Mouse (Mus musculus): Measurements from ENCODE around the gene Gm11639. TPM values are rescaled to one million over a fixed set of nuclear protein-coding genes. Genes with fewer than 3 reads are reported as not detected.

Gene Gm11639
- polyA plus RNA-seq, 1 experiment from 2014 or later: 0.16 TPM

DNA sequence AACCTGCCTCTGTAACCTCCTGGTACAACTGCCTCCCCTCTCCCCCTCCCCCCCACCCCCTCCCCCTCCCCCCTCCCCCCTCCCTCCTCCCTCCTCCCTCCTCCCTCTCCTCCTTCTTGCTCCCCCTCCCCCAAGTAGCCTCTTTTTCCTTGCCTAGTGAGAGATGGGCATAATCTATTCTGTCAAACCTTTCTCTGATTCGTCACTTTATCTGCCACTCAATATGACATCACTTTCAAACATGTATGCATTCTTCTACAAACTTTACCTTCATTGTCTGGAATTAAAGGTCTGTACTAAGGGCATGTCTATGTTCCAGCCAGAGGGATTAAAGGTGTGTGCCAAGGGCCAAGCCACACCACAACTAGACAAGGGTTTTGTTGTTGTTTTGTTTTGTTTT, 464.3 kb downstream of the Gm11639 start:
- Histone ChIP-seq H3K4me1 (replicated peaks) (peaks cover 25% of the 10 kb centered on the region), H3K9me3 (no peaks in the 10 kb centered on the region), H3K4me3 (no peak overlapping the region), H3K9ac (no peak overlapping the region), H3K36me3 (no peaks in the 10 kb centered on the region), H3K4me2 (no peak overlapping the region), H3K27me3 (no peaks in the 10 kb centered on the region), H3K27ac (no peak overlapping the region)
- WGBS: 86% methylated on average over 1 of the region's 1 CpGs
- no peak for ATAC-seq (ENCODE audit: low FRiP score)

DNA sequence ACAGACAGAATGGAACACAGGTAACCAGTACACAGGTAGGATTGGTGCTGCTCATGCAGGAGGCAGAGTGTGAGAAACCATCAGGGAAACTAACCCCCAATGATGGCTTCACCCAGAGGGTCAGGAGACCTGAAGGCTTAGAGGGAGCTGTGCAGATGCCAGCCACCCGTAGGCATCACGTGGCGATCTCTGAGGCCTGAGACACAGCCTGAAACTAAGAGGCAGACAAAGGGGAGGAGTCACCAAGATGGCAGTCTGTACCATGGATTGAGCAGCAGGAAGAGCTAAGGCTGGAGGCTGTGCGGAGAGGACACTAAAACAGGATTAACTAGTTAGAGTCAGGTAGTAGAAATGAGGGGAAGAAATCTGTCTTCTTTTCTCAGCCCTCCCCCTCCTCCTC, 465.2 kb downstream of the Gm11639 start:
- Histone ChIP-seq H3K27me3 (no peaks in the 10 kb centered on the region), H3K36me3 (no peaks in the 10 kb centered on the region), H3K9me3 (no peaks in the 10 kb centered on the region), H3K4me3 (no peak overlapping the region), H3K4me2 (no peak overlapping the region), H3K27ac (no peak overlapping the region), H3K4me1 (replicated peaks) (peaks cover 25% of the 10 kb centered on the region), H3K9ac (no peak overlapping the region)
- WGBS: 62% methylated on average over 4 of the region's 4 CpGs
- no peak for ATAC-seq (ENCODE audit: low FRiP score)

DNA sequence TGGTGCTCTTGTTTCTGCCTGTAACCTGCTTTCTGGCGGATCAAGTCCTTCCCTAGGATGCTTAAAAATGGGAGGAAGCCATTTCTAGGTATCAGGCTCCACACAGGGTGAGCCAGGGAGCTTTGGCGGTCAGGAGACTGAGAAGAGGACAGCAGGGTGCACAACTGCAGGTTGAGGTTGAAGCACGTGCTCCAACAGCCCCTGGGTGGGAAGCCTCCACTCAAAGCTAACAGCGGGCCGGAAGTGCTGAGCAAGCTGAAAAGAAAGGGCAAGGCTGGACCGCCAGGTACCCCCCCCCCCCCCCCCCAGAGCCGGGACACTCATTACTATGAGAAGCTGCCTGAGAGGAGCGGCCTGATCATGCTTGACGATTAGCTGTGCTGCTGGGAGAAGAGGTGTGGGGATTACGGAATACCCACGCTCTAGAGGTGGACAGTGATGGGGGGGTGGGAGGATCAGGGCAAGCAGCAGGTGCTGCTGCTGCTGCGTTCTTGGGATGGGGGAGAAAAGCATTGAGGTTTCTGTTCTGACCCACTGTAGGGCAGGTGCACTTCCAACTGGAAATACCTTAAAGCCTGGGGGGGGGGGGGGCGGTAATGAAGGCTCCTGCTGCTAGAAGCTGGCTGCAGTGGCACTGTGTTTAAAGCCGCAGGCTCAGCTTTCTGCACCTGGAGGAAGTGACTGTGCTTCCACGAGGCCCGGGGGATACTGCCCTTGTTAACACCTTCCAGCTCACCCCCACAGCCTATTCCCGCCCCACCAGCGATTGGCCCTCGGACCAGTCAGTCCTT, 465.9 kb downstream of the Gm11639 start:
- Histone ChIP-seq H3K4me3 (no peak overlapping the region), H3K9me3 (no peaks in the 10 kb centered on the region), H3K36me3 (no peaks in the 10 kb centered on the region), H3K9ac (no peak overlapping the region), H3K4me1 (replicated peaks) (peaks cover 25% of the 10 kb centered on the region), H3K27me3 (no peaks in the 10 kb centered on the region), H3K4me2 (peak overlapping the region; percentile 29), H3K27ac (no peak overlapping the region)
- peak; percentile 59; the same call in 1 of the 2 replicates for ATAC-seq (ENCODE audit: low FRiP score)
- WGBS: 33% methylated on average over 18 of the region's 19 CpGs

DNA sequence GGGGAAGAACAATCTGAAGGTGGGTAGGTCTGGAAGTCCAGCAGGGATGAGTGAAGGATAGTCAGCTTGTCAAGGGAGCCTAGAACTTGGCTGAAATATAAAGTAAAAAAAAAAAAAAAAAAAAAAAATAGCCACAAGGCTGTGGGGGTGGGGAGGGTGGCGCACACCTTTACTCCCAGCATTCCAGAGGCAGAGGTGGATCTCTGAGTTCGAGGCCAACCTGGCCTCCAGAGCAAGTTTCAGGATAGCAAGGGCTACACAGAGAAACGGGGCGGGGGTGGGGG, 466.5 kb downstream of the Gm11639 start:
- Histone ChIP-seq H3K4me2 (peak overlapping the region; percentile 29), H3K9ac (no peak overlapping the region), H3K36me3 (no peaks in the 10 kb centered on the region), H3K4me1 (replicated peaks) (peaks cover 25% of the 10 kb centered on the region), H3K4me3 (no peak overlapping the region), H3K9me3 (no peaks in the 10 kb centered on the region), H3K27ac (no peak overlapping the region), H3K27me3 (no peaks in the 10 kb centered on the region)
- WGBS: 100% methylated on average over 1 of the region's 4 CpGs
- no peak for ATAC-seq (ENCODE audit: low FRiP score)

DNA sequence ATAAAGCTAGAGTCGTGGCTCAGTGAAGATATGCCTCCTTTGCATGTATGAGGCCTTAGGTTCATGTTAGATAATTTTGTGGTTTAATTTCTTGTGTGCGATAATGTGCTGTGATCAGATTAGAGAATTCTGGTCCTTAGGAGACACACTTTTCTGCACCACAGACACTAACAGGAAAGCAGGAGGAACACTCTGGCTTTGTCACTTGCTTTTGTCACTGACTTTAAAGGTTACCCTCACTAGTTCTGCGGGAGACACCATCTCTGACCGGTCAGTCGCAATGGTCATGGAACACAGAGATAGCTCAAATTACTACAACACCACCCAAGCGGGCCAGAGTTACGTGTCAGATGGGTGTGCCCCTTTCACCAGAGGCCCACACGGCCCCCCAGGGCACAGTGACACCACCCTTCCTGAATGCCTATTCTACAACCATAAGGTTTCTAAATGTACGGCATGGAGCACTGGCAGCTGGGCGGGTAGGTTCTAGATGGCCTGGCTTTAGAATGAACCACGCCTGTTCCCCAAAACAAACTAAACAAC, 466.9 kb downstream of the Gm11639 start:
- Histone ChIP-seq H3K4me1 (replicated peaks) (peaks cover 25% of the 10 kb centered on the region), H3K36me3 (no peaks in the 10 kb centered on the region), H3K9ac (no peak overlapping the region), H3K27ac (no peak overlapping the region), H3K27me3 (no peaks in the 10 kb centered on the region), H3K9me3 (no peaks in the 10 kb centered on the region), H3K4me3 (no peak overlapping the region), H3K4me2 (no peak overlapping the region)
- ATAC-seq (ENCODE audit: low FRiP score): no peak
- WGBS: 82% methylated on average over 11 of the region's 11 CpGs

DNA sequence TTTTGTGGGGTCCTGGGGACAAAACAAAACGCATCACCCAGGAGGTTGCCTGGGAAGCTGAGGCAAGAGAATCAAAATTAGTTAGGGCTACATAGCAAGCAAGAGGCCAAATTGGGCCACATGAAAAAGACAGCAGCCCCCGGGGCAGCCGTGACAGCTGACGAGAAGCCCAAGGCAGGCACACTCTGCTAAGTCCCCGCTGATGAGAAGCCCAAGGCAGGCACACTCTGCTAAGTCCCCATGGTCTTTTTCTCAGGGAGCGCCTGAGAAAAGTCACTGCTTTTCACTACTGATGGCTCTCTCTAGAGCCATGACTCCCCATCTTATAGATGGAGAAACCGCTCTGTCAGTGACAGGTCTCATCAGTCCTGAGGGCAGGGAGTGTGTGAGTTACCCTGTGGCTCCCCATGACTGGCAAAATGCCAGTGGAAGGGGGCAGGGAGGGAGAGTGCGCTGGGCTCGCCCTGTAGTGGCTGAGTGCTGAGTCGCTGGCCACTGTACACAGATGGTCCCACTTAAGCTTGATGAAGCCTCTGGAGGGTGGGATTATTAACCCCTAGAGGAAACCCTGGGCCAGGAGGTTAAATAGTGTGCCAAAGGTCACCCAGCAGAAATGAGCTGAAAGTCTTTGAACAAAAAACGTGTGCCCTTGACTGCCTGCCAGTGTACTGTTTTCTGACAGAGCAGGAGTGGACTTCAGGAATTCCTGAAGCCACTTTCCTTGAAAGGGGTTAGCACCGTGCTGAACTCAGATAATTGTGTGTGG, 467.7 kb downstream of the Gm11639 start:
- Histone ChIP-seq H3K9me3 (no peaks in the 10 kb centered on the region), H3K4me2 (no peak overlapping the region), H3K4me1 (replicated peaks) (peaks cover 25% of the 10 kb centered on the region), H3K27ac (no peak overlapping the region), H3K27me3 (no peaks in the 10 kb centered on the region), H3K4me3 (no peak overlapping the region), H3K36me3 (no peaks in the 10 kb centered on the region), H3K9ac (no peak overlapping the region)
- peak; percentile 87 for ATAC-seq (ENCODE audit: low FRiP score)
- WGBS: 25% methylated on average over 12 of the region's 12 CpGs

DNA sequence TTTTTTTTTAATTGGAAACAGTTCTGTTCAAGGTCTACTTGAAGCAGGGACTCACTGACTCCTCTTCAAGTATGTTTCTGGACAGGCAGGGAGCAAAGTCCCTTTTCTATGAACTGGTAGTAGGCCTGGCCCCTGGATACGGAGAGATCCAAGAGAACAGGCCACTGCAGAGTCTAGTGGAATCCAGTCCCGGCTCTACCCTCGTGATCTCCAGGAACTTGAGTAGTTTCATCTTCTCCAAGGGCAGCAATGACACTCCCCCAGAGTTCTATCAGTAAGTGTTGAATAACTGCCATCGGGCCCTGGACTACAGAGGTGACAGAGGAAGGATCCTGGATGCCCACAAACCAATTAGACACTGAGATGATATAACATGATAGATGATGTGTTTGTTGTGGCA, 470.4 kb downstream of the Gm11639 start:
- H3K27me3 ChIP-seq: no peaks in the 10 kb centered on the region
- ATAC-seq (ENCODE audit: low FRiP score): no peak
- H3K4me2 ChIP-seq: no peak overlapping the region
- no peak overlapping the region for H3K9ac ChIP-seq
- no peaks in the 10 kb centered on the region for H3K9me3 ChIP-seq
- no peaks in the 10 kb centered on the region for H3K36me3 ChIP-seq
- no peak overlapping the region for H3K4me3 ChIP-seq
- H3K4me1 ChIP-seq (replicated peaks): peaks cover 25% of the 10 kb centered on the region
- H3K27ac ChIP-seq: no peak overlapping the region
- 84% methylated on average over 4 of the region's 4 CpGs for WGBS

DNA sequence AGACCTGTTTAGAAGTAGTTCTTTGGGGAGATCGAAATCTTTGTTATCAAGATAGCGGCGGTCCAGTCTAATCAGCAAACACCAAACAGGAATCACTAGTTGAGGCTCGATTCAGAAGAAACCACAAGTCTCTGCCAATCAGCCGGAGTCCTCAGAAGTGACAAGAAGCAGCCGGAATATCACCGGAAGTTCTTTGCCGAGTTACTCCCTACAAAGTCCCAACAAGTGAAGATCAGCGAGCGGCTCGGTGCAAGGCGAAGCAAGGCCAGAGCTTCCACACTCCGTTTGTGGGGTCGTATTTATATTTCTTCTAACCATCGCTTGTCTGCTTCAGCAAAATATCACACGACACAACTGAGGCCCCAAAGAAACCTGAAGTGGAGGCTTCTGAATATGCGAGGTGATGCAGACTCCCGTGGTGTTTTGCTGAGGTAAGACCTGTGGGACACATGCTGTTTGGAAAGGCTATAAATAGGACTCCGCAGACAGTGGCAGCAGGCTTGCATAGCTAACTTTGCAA, 471.3 kb downstream of the Gm11639 start:
- Histone ChIP-seq H3K4me2 (no peak overlapping the region), H3K4me3 (no peak overlapping the region), H3K4me1 (replicated peaks) (peaks cover 17% of the 10 kb centered on the region), H3K9ac (no peak overlapping the region), H3K36me3 (no peaks in the 10 kb centered on the region), H3K27me3 (no peaks in the 10 kb centered on the region), H3K9me3 (no peaks in the 10 kb centered on the region), H3K27ac (no peak overlapping the region)
- no peak for ATAC-seq (ENCODE audit: low FRiP score)
- 87% methylated on average over 19 of the region's 19 CpGs for WGBS

DNA sequence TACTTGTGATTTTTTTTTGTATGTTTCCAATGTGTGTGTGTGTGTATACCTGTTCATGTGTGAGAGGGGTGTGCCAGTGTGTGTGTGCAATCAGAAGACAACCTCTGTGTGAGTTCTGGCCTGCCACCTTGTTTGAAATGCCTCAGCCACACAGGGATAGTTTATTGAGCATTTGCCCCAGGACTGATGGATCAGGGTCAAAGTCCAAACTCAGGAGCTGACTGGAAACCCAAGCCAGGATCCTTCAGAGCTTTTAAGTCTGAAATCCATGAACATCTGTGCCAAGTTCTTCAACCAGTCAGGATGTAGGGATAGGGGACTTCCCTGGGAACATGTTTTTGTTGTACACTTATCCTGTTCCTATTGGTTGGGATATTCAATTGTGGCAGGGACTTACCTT, 472.5 kb downstream of the Gm11639 start:
- peaks cover 10% of the 10 kb centered on the region for H3K4me1 ChIP-seq (replicated peaks)
- ATAC-seq (ENCODE audit: low FRiP score): no peak
- no peak overlapping the region for H3K4me2 ChIP-seq
- H3K27me3 ChIP-seq: no peaks in the 10 kb centered on the region
- no peak overlapping the region for H3K27ac ChIP-seq
- no peak overlapping the region for H3K9ac ChIP-seq
- H3K36me3 ChIP-seq: no peaks in the 10 kb centered on the region
- no peaks in the 10 kb centered on the region for H3K9me3 ChIP-seq
- H3K4me3 ChIP-seq: no peak overlapping the region

DNA sequence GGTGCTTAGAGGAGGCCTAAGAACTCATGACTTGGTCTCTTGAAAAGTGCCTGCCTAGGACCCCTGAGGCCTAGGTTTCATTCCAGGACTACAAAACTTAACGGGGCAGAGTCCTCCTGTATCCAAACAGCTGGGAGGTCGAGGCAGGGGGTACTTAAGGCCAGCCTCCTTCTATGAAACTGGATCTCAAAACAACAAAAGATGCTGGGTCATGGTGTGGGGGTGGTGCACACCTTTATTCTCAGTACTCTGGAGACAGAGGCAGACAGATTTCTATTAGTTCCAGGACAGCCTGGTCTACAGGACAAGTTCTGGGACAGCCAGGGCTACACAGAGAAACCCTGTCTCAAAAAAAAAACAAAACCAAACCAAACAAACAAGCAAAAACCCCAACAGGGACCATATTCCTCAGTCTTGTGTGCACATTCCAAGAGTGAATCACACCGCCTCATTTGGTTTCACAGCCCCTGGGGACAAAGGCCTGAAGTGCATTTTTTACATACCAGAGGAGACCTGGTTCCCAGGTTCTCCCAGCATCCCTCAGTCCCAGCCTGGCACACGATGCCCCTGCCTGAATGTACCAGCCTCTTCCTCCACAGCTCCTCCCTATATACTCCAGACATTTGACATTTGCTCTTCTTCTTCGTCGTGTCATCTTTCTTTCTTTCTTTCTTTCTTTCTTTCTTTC, 474.3 kb downstream of the Gm11639 start:
- Histone ChIP-seq H3K27me3 (no peaks in the 10 kb centered on the region), H3K4me2 (no peak overlapping the region), H3K9ac (no peak overlapping the region), H3K4me1 (replicated peaks) (no peaks in the 10 kb centered on the region), H3K36me3 (no peaks in the 10 kb centered on the region), H3K9me3 (peaks cover 4% of the 10 kb centered on the region; the same call in 1 of the 2 replicates), H3K27ac (no peak overlapping the region), H3K4me3 (no peak overlapping the region)
- no peak for ATAC-seq (ENCODE audit: low FRiP score)
- WGBS: 64% methylated on average over 6 of the region's 6 CpGs

DNA sequence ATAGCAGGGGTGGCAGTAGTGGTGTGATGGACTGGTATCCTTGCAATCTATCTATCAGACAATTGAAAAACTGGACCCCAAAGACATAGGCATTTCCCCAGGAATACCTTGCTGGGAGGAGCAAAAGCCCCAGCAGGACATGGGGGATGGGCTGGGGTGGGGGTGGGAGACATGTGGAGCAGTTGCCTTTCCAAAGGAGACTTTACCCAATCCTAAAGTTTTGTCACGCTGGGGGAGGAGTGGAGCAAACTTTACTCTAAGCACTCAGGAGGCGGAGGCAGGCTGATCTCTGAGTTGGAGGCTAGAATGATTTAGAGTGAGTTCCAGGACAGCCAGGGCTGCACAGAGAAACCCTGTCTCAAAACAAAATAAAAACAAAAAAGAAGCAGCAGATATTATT, 475.9 kb downstream of the Gm11639 start:
- WGBS: 90% methylated on average over 2 of the region's 2 CpGs
- no peaks in the 10 kb centered on the region for H3K36me3 ChIP-seq
- H3K9me3 ChIP-seq: peaks cover 19% of the 10 kb centered on the region
- H3K27ac ChIP-seq: no peak overlapping the region
- no peak overlapping the region for H3K9ac ChIP-seq
- H3K4me3 ChIP-seq: no peak overlapping the region
- ATAC-seq (ENCODE audit: low FRiP score): no peak
- no peaks in the 10 kb centered on the region for H3K27me3 ChIP-seq
- H3K4me1 ChIP-seq (replicated peaks): no peaks in the 10 kb centered on the region
- no peak overlapping the region for H3K4me2 ChIP-seq
